Mouse (Mus musculus) kidney, adult 2 months (tissue): ENCODE data around the gene Tceanc.
A peak's percentile ranks its signal among the peaks of the same experiment; 100 is the strongest.

ENCODE experiments used
- CTCF ChIP-seq: fragments of 200-500 bp; conservative IDR thresholded peaks from 2 replicates; pipeline ENCODE4 v1.5.1; 2011; ENCODE audit warnings: low read depth, mild to moderate bottlenecking, control low read depth, low read length, moderate library complexity, mixed read lengths; ENCODE audit not compliant: insufficient read depth, insufficient read length
- POLR2A ChIP-seq: fragments of 200-500 bp; IDR thresholded peaks from one replicate; pipeline ENCODE4 v1.6.1; 2011; ENCODE audit warnings: low read depth, low read length, control low read depth

GRCm38 (mm10) chrX:166509761-166510738, 8.3 kb downstream of the Tceanc start:
- TF ChIP-seq CTCF (no peak), POLR2A (peak; percentile 8)
